Mouse (Mus musculus) heart, adult 18-20 months (tissue): Measurements from ENCODE around the gene Fut11. TPM values are rescaled to one million over a fixed set of nuclear protein-coding genes. Genes with fewer than 3 reads are reported as not detected.

Experiments
- microRNA-seq, 2 experiments: library from miRNA; unstranded; fragments of <30 nt; microRNA quantifications; one replicate each; pipeline ENCODE4 v1.2.0; 2022
- total RNA-seq, 2 experiments: library from RNA; stranded (reverse); gene quantifications; 2 replicates each; pipeline ENCODE4 v1.2.3; 2021

Gene Fut11
- total RNA-seq, 2 experiments from 2014 or later, result 4.6 to 6.1 TPM

Small RNA genes within 50 kb of the gene (microRNA-seq; reads per million reads assigned to microRNA genes)
- gene Mir6946, result 0.54 to 0.76 reads per million in 2 experiments

Other genes starting within 250 kb of the Fut11 start
- under 1 TPM in 1 of 2 experiments, not detected in 1; 0.69 TPM for gene Cfap70, start 242.7 kb upstream of the Fut11 start, total RNA-seq
- gene Anxa7, start 214.8 kb upstream of the Fut11 start, total RNA-seq, result 10 to 100 TPM; 51.3 to 54.3 TPM
- gene Mss51, start 198.1 kb upstream of the Fut11 start, total RNA-seq, result under 1 TPM; 0.36 to 0.42 TPM
- 10 to 100 TPM; 66.3 to 67.5 TPM for gene Ppp3cb, start 148.4 kb upstream of the Fut11 start, total RNA-seq
- 10 to 100 TPM; 12.0 to 14.4 TPM for gene Usp54, start 53.9 kb upstream of the Fut11 start, total RNA-seq
- gene Myoz1, start 38.4 kb upstream of the Fut11 start, total RNA-seq, result under 1 TPM; 0.35 to 0.54 TPM
- gene Synpo2l, start 26.6 kb upstream of the Fut11 start, total RNA-seq, result 10 to 100 TPM; 87.3 to 87.9 TPM
- gene Sec24c, start 20.7 kb upstream of the Fut11 start, total RNA-seq, result 10 to 100 TPM; 95.8 to 97.9 TPM
- 100 to 1,000 TPM; 108 to 122 TPM for gene Chchd1, start 8.0 kb downstream of the Fut11 start, total RNA-seq
- 10 to 100 TPM; 28.5 to 36.0 TPM for gene Zswim8, start 12.6 kb downstream of the Fut11 start, total RNA-seq
- gene Ndst2, start 39.6 kb downstream of the Fut11 start, total RNA-seq, result 1 to 10 TPM; 6.4 to 8.3 TPM
- gene Camk2g, start 99.1 kb downstream of the Fut11 start, total RNA-seq, result 10 to 100 TPM; 43.8 to 47.7 TPM
- 1 to 10 TPM; 3.8 to 4.0 TPM for gene Plau, start 141.7 kb downstream of the Fut11 start, total RNA-seq
- gene Vcl, start 234.4 kb downstream of the Fut11 start, total RNA-seq, result 100 to 1,000 TPM; 105 to 116 TPM